Comparison of ENCODE assay signal across 8 mouse cellular contexts in the genomic region with DNA sequence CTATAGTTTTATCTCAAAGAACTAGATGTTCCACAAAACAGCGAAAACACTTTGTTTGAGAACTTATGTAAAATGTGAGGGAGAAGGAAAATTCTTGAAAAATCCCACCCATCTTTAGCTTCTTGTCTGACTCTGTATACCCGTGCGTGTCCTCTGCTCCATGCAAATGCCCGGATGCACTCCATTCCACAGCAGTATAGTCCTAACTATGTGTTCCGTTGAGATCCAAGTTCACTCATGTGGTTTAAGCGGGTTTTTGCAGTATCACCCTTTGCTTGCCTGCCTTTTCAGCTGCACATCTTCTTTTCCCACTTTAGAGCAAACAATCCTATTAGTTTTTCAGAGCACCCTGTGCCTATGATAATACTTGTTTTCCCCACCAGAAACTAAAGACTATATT. TPM values are rescaled to one million over a fixed set of nuclear protein-coding genes. Genes with fewer than 3 reads are reported as not detected.
DNase-seq lines count a peak whose midpoint lies in the region; ATAC-seq and TF ChIP-seq lines count a peak whose summit lies in the region.

No protein-coding gene starts in this region.

- TF ChIP-seq EP300 in MEL (IDR thresholded peaks at IDR 0.05; ENCODE audit: low read depth in 1 of 2, low read length in 2 of 2), result no peak

- no peak for DNase-seq in heart, postnatal 4 days
- DNase-seq in MEL (ENCODE audit: low read depth, low spot score), result peak; percentile 59
- no peak for DNase-seq in hindbrain, embryonic 10.5 days (ENCODE audit: low spot score)
- DNase-seq in midbrain, embryonic 11.5 days (ENCODE audit: low spot score, missing footprints), result no peak
- no peak for DNase-seq in adrenal gland, adult 18-20 months (ENCODE audit: low spot score in 2 of 2)
- no peak for DNase-seq in left cerebral cortex, postnatal 4 days
- DNase-seq in cerebellum, postnatal 10 days, result no peak

- no peaks in the 10 kb centered on the region for H3K27me3 ChIP-seq in heart, embryonic 15.5 days
- H3K27me3 ChIP-seq in MEL (ENCODE audit: control insufficient read depth in 1 of 2, insufficient read depth in 2 of 2, low read length in 2 of 2), result no peaks in the 10 kb centered on the region
- H3K27me3 ChIP-seq in hindbrain, embryonic 10.5 days (ENCODE audit: insufficient read depth, poor library complexity, severe bottlenecking), result no peaks in the 10 kb centered on the region
- H3K27me3 ChIP-seq in midbrain, embryonic 11.5 days (ENCODE audit: control insufficient read depth, insufficient read depth, low read length), result no peaks in the 10 kb centered on the region

- no peak for TF ChIP-seq CTCF in MEL (IDR thresholded peaks at IDR 0.05 in 2 of 3, conservative IDR thresholded peaks at IDR 0.05 in 1 of 3; ENCODE audit: control insufficient read depth in 1 of 3, insufficient read depth in 1 of 3, low read depth in 2 of 3, low read length in 3 of 3, poor library complexity in 1 of 3, severe bottlenecking in 1 of 3)

- peak overlapping the region; percentile 65 for H3K4me2 ChIP-seq in heart, embryonic 15.5 days
- peak overlapping the region; percentile 50 for H3K4me2 ChIP-seq in midbrain, embryonic 11.5 days

- TF ChIP-seq RAD21 in MEL (IDR thresholded peaks at IDR 0.05; ENCODE audit: low read depth, low read length), result no peak

- peaks cover 24% of the 10 kb centered on the region for H3K36me3 ChIP-seq in heart, embryonic 15.5 days
- H3K36me3 ChIP-seq in MEL (ENCODE audit: control insufficient read depth in 1 of 2, insufficient read depth in 2 of 2, low read length in 2 of 2), result peaks cover 14 to 28% of the 10 kb centered on the region in 2 experiments
- peaks cover 42% of the 10 kb centered on the region for H3K36me3 ChIP-seq in hindbrain, embryonic 10.5 days
- H3K36me3 ChIP-seq in midbrain, embryonic 11.5 days (ENCODE audit: control insufficient read depth, insufficient read depth, low read length), result peaks cover 6% of the 10 kb centered on the region; the same call in 1 of the 2 replicates

- H3K9me3 ChIP-seq in heart, embryonic 15.5 days (replicated peaks), result no peaks in the 10 kb centered on the region
- H3K9me3 ChIP-seq in MEL (replicated peaks; ENCODE audit: insufficient read depth, low read length), result no peaks in the 10 kb centered on the region
- no peaks in the 10 kb centered on the region for H3K9me3 ChIP-seq in hindbrain, embryonic 10.5 days
- H3K9me3 ChIP-seq in midbrain, embryonic 11.5 days (ENCODE audit: control insufficient read depth, low read length), result no peaks in the 10 kb centered on the region

- no peak for ATAC-seq in heart, embryonic 15.5 days (replicated peaks; ENCODE audit: insufficient number of reproducible peaks, insufficient read depth, low FRiP score, low read depth)
- no peak for ATAC-seq in midbrain, embryonic 11.5 days (ENCODE audit: low FRiP score)

- H3K27ac ChIP-seq in heart, embryonic 15.5 days, result no peak overlapping the region
- H3K27ac ChIP-seq in MEL (ENCODE audit: control insufficient read depth, low read depth, low read length), result no peak overlapping the region
- 0 out of 2 replicates have a peak overlapping the region, but pooled peaks have one; percentile 93 for H3K27ac ChIP-seq in hindbrain, embryonic 10.5 days
- no peak overlapping the region for H3K27ac ChIP-seq in midbrain, embryonic 11.5 days (ENCODE audit: low read depth, low read length)

- 49% methylated on average over 6 of the region's 6 CpGs for WGBS in heart, embryonic 15.5 days
- 70% methylated on average over 6 of the region's 6 CpGs for WGBS in hindbrain, embryonic 10.5 days
- WGBS in midbrain, embryonic 11.5 days, result 66% methylated on average over 6 of the region's 6 CpGs

- H3K4me3 ChIP-seq in heart, embryonic 15.5 days, result peak overlapping the region; percentile 78
- H3K4me3 ChIP-seq in MEL (ENCODE audit: control insufficient read depth in 1 of 2, insufficient read depth in 1 of 2, low read depth in 2 of 2, low read length in 2 of 2), result peak overlapping the region; percentile 93 to 95
- H3K4me3 ChIP-seq in hindbrain, embryonic 10.5 days, result peak overlapping the region; percentile 89
- peak overlapping the region; percentile 85 for H3K4me3 ChIP-seq in midbrain, embryonic 11.5 days (ENCODE audit: low read depth, low read length)

- H3K4me1 ChIP-seq in heart, embryonic 15.5 days (replicated peaks), result peaks cover 14% of the 10 kb centered on the region
- H3K4me1 ChIP-seq in MEL (ENCODE audit: control insufficient read depth in 1 of 2, insufficient read depth in 2 of 2, low read length in 2 of 2), result peaks cover 0 to 6% of the 10 kb centered on the region in 2 experiments; a peak in 1 of 4 replicates
- peaks cover 15% of the 10 kb centered on the region for H3K4me1 ChIP-seq in hindbrain, embryonic 10.5 days (replicated peaks)
- H3K4me1 ChIP-seq in midbrain, embryonic 11.5 days (ENCODE audit: control insufficient read depth, insufficient read depth, low read length), result peaks cover 13% of the 10 kb centered on the region

- H3K79me2 ChIP-seq in MEL (ENCODE audit: control insufficient read depth, insufficient read depth, low read length, poor library complexity), result peaks cover 32% of the 10 kb centered on the region

- no peak for TF ChIP-seq POLR2A in MEL (IDR thresholded peaks at IDR 0.05; ENCODE audit: control insufficient read depth in 1 of 2, insufficient read depth in 1 of 2, low read depth in 1 of 2, low read length in 2 of 2, poor library complexity in 1 of 2)

- intact Hi-C loops in left cerebral cortex, postnatal 4 days (cut with DNase I), result no loop called here

- H3K9ac ChIP-seq in heart, embryonic 15.5 days, result peak overlapping the region; percentile 85
- peak overlapping the region; percentile 96 for H3K9ac ChIP-seq in MEL (ENCODE audit: control insufficient read depth, low read depth, low read length, poor library complexity, severe bottlenecking)
- peak overlapping the region; percentile 89 for H3K9ac ChIP-seq in midbrain, embryonic 11.5 days (ENCODE audit: low read length)

TF ChIP-seq in MEL, 35 proteins besides CTCF, POLR2A, EP300 and RAD21:
- no peak for TF ChIP-seq USF2 (IDR thresholded peaks at IDR 0.05; ENCODE audit: borderline replicate concordance in 1 of 2, insufficient read depth in 1 of 2, low read depth in 1 of 2, low read length in 2 of 2)

RNA-seq across cellular contexts. Expression of gene Trmt10c, which starts 1.1 kb away (rescaled TPM):
- 17.2 and 20.0 TPM in 2 replicates for polyA plus RNA-seq in heart, embryonic 15.5 days (2015; fragmentation: Nextera tagmentation; extraction: Ambion mirVana)
- 10 to 100 TPM; 12.5 to 13.5 TPM for total RNA-seq in heart, postnatal 4 days (2021)
- 28.7 and 32.3 TPM in 2 replicates for total RNA-seq in MEL (2012; rRNA removed)
- polyA plus RNA-seq in MEL (2012; ENCODE audit: insufficient read depth in 1 of 2, insufficient read length in 2 of 2, low read depth in 1 of 2, low replicate concordance in 2 of 2, missing spikeins in 1 of 2), result 10 to 100 TPM; 16.5 to 48.5 TPM
- 25.5 and 29.0 TPM in 2 replicates for polyA plus RNA-seq in hindbrain, embryonic 10.5 days (2016; fragmentation: Nextera tagmentation; extraction: Ambion mirVana)
- 31.3 and 33.3 TPM in 2 replicates for polyA plus RNA-seq in midbrain, embryonic 11.5 days (2014; fragmentation: Nextera tagmentation; extraction: Ambion mirVana)
- total RNA-seq in adrenal gland, adult 18-20 months (2021), result 10 to 100 TPM; 23.9 to 24.0 TPM
- total RNA-seq in left cerebral cortex, postnatal 4 days (2021), result 10 to 100 TPM; 10.3 to 11.2 TPM

RNA-seq across cellular contexts. Expression of gene Pcnp, which starts 7.0 kb away (rescaled TPM):
- 140 and 148 TPM in 2 replicates for polyA plus RNA-seq in heart, embryonic 15.5 days (2015; fragmentation: Nextera tagmentation; extraction: Ambion mirVana)
- 10 to 100 TPM; 73.1 to 74.5 TPM for total RNA-seq in heart, postnatal 4 days (2021)
- total RNA-seq in MEL (2012; rRNA removed), result 70.9 and 79.1 TPM in 2 replicates
- polyA plus RNA-seq in MEL (2012; ENCODE audit: insufficient read depth in 1 of 2, insufficient read length in 2 of 2, low read depth in 1 of 2, low replicate concordance in 2 of 2, missing spikeins in 1 of 2), result 100 to 1,000 TPM in 1 of 2 experiments, 10 to 100 TPM in 1; 88.5 to 128 TPM
- polyA plus RNA-seq in hindbrain, embryonic 10.5 days (2016; fragmentation: Nextera tagmentation; extraction: Ambion mirVana), result 258 and 310 TPM in 2 replicates
- polyA plus RNA-seq in midbrain, embryonic 11.5 days (2014; fragmentation: Nextera tagmentation; extraction: Ambion mirVana), result 384 and 403 TPM in 2 replicates
- total RNA-seq in adrenal gland, adult 18-20 months (2021), result 100 to 1,000 TPM; 110 to 123 TPM
- 100 to 1,000 TPM; 114 to 118 TPM for total RNA-seq in left cerebral cortex, postnatal 4 days (2021)

RNA-seq across cellular contexts. Expression of gene Senp7, which starts 11.6 kb away (rescaled TPM):
- polyA plus RNA-seq in heart, embryonic 15.5 days (2015; fragmentation: Nextera tagmentation; extraction: Ambion mirVana), result 17.2 and 18.6 TPM in 2 replicates
- total RNA-seq in heart, postnatal 4 days (2021), result 10 to 100 TPM; 17.4 to 21.1 TPM
- 7.7 and 8.1 TPM in 2 replicates for total RNA-seq in MEL (2012; rRNA removed)
- polyA plus RNA-seq in MEL (2012; ENCODE audit: insufficient read depth in 1 of 2, insufficient read length in 2 of 2, low read depth in 1 of 2, low replicate concordance in 2 of 2, missing spikeins in 1 of 2), result 10 to 100 TPM in 1 of 2 experiments, not detected in 1; 15.0 TPM
- 32.5 and 35.7 TPM in 2 replicates for polyA plus RNA-seq in hindbrain, embryonic 10.5 days (2016; fragmentation: Nextera tagmentation; extraction: Ambion mirVana)
- 37.4 and 42.8 TPM in 2 replicates for polyA plus RNA-seq in midbrain, embryonic 11.5 days (2014; fragmentation: Nextera tagmentation; extraction: Ambion mirVana)
- 10 to 100 TPM; 12.7 to 17.5 TPM for total RNA-seq in adrenal gland, adult 18-20 months (2021)
- total RNA-seq in left cerebral cortex, postnatal 4 days (2021), result 10 to 100 TPM; 54.3 to 65.4 TPM
